Mouse (Mus musculus) ES-E14 (cell line): ENCODE results near the gene Ccnt2. TPM values are rescaled to one million over a fixed set of nuclear protein-coding genes. Genes with fewer than 3 reads are reported as not detected.
A peak's percentile ranks its signal among the peaks of the same experiment; 100 is the strongest.

ENCODE experiments used
- DNase-seq: peaks from one replicate; pipeline ENCODE4 v3.0.0-alpha.2; 2013; ENCODE audit warnings: low read depth, low spot score
- H3K27ac ChIP-seq: 2 replicates; pipeline ENCODE4 v1.5.1; 2012; ENCODE audit warnings: low read depth, mild to moderate bottlenecking, low read length, moderate library complexity, mixed read lengths; ENCODE audit not compliant: poor library complexity, insufficient read depth, severe bottlenecking
- H3K36me3 ChIP-seq: 2 replicates; pipeline ENCODE4 v1.6.1; 2012; ENCODE audit warnings: mild to moderate bottlenecking, low read length, moderate library complexity, mixed read lengths; ENCODE audit not compliant: control insufficient read depth, poor library complexity, insufficient read depth, severe bottlenecking
- H3K4me1 ChIP-seq, 2 experiments: fragments of 150-350 bp in 1 of 2; sonication (generic) in 1 of 2; 2 replicates each; pipeline ENCODE4 v1.6.1; 2012; ENCODE audit warnings: low read length in 2 of 2, mild to moderate bottlenecking in 1 of 2, mixed read lengths in 1 of 2; ENCODE audit not compliant: control insufficient read depth in 2 of 2, insufficient read depth in 2 of 2, poor library complexity in 1 of 2
- H3K4me3 ChIP-seq, 2 experiments: fragments of 150-350 bp in 1 of 2; sonication (generic) in 1 of 2; 2 replicates each; pipeline ENCODE4 v1.5.1; 2012; ENCODE audit warnings: low read length in 2 of 2, low read depth in 1 of 2, mild to moderate bottlenecking in 1 of 2, mixed read lengths in 1 of 2; ENCODE audit not compliant: insufficient read depth in 1 of 2, poor library complexity in 1 of 2, severe bottlenecking in 1 of 2
- H3K9ac ChIP-seq: 2 replicates; pipeline ENCODE4 v1.6.1; 2012; ENCODE audit warnings: low read depth, mild to moderate bottlenecking, low read length, mixed read lengths; ENCODE audit not compliant: poor library complexity, insufficient read depth, severe bottlenecking
- H3K9me3 ChIP-seq: fragments of 150-350 bp; sonication (generic); 2 replicates; pipeline ENCODE4 v1.6.1; 2012; ENCODE audit warnings: low read depth, mild to moderate bottlenecking, low read length; ENCODE audit not compliant: control insufficient read depth, insufficient read depth
- CHD2 ChIP-seq: IDR thresholded peaks from 2 replicates; pipeline ENCODE4 v1.6.1; 2014; ENCODE audit warnings: mild to moderate bottlenecking, low read depth, low read length, inconsistent platforms
- HCFC1 ChIP-seq: IDR thresholded peaks from 2 replicates; pipeline ENCODE4 v1.6.1; 2012; ENCODE audit warnings: low read length, inconsistent platforms, borderline replicate concordance; ENCODE audit not compliant: insufficient read depth
- MAFK ChIP-seq: IDR thresholded peaks from 2 replicates; pipeline ENCODE4 v1.6.1; 2014; ENCODE audit warnings: mild to moderate bottlenecking, low read depth, low read length, inconsistent platforms; ENCODE audit not compliant: insufficient read depth
- ZC3H11A ChIP-seq: IDR thresholded peaks from 2 replicates; pipeline ENCODE4 v1.6.1; 2012; ENCODE audit warnings: low read depth, mild to moderate bottlenecking, inconsistent platforms, low read length, borderline replicate concordance
- ZNF384 ChIP-seq: IDR thresholded peaks from 2 replicates; pipeline ENCODE4 v1.6.1; 2012; ENCODE audit warnings: low read depth, low read length, inconsistent platforms
- in situ Hi-C, 2 experiments: fragments of 600-800 bp; cut with MboI; formaldehyde crosslinking; loops; one replicate each; pipeline ENCODE4 v1.15.1; 2025; ENCODE audit warnings: low sequenced_read_pairs in 2 of 2, inconsistent platforms in 1 of 2; ENCODE audit not compliant: unreplicated experiment in 2 of 2
- total RNA-seq: library from RNA; depleted of rRNA; stranded (reverse); fragments of 300-350 nt; gene quantifications from 2 replicates; pipeline ENCODE4 v1.2.3, GENCODE M21; 2012

Ccnt2 gene
- total RNA-seq, 1 experiment, result 56.6 TPM

GRCm38 (mm10) chr1:127765468-127765867 lies 8.5 kb upstream of the Ccnt2 start:
- no peaks in the 10 kb centered on the region for H3K36me3 ChIP-seq
- no peak overlapping the region for H3K4me3 ChIP-seq
- no peak for TF ChIP-seq HCFC1
- no peak for TF ChIP-seq ZNF384
- no peak for TF ChIP-seq CHD2
- no peak for TF ChIP-seq MAFK
- no peak; the same call in 1 of the 2 replicates for TF ChIP-seq ZC3H11A
- in situ Hi-C loops, result loop anchor here in 1 of 2 experiments (25.0 kb wide), 1 partner anchor 253 kb away; no protein-coding TSS in a partner anchor
- H3K9ac ChIP-seq, result no peak overlapping the region
- H3K9me3 ChIP-seq, result no peaks in the 10 kb centered on the region
- no peak for DNase-seq
- no peaks in the 10 kb centered on the region for H3K4me1 ChIP-seq
- no peak overlapping the region for H3K27ac ChIP-seq

DNA sequence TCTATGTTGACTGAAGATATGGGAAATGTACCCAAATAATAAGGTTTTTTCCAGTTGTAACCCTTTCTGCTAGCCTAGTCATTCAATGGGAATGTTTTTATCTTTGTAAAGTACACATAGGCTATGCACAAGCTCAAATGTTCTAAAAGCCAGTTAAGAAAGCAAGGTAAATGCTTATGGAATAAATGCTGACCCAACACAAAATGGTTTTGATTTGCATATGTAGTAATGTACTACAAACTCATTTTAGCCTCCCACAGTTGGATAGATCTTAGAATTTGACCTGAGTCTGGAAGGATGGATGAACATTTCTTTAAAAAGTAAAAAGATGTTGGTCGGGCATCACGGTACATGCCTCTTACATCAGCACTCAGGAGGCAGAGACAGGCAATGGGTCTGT lies 7.2 kb upstream of the Ccnt2 start:
- no peak overlapping the region for H3K4me3 ChIP-seq
- no peaks in the 10 kb centered on the region for H3K9me3 ChIP-seq
- no peak for DNase-seq
- no peak for TF ChIP-seq ZC3H11A
- no peak for TF ChIP-seq CHD2
- TF ChIP-seq MAFK, result 0 out of 2 replicates have a peak, but pooled peaks have one; percentile 55
- TF ChIP-seq ZNF384, result no peak
- TF ChIP-seq HCFC1, result no peak
- no peak overlapping the region for H3K9ac ChIP-seq
- no peaks in the 10 kb centered on the region; the same call in 1 of the 2 replicates for H3K36me3 ChIP-seq
- no peak overlapping the region for H3K27ac ChIP-seq
- H3K4me1 ChIP-seq, result no peaks in the 10 kb centered on the region
- in situ Hi-C loops, result loop anchor here in 1 of 2 experiments (25.0 kb wide), 1 partner anchor 254 kb away; no protein-coding TSS in a partner anchor

GRCm38 (mm10) chr1:127773198-127773802 lies 664 bp upstream of the Ccnt2 start:
- in situ Hi-C loops, result loop anchor here in 1 of 2 experiments (25.0 kb wide), 1 partner anchor 261 kb away; no protein-coding TSS in a partner anchor
- Histone ChIP-seq H3K36me3 (no peaks in the 10 kb centered on the region; the same call in 1 of the 2 replicates), H3K4me3 (peak overlapping the region; percentile 81 to 99), H3K9ac (peak overlapping the region; percentile 86), H3K27ac (peak overlapping the region; percentile 40; the same call in 1 of the 2 replicates), H3K9me3 (no peaks in the 10 kb centered on the region), H3K4me1 (peaks cover 2 to 5% of the 10 kb centered on the region in 2 experiments; a peak in 2 of 4 replicates)
- DNase-seq, result no peak
- TF ChIP-seq ZC3H11A, result no peak
- TF ChIP-seq ZNF384, result no peak
- TF ChIP-seq CHD2, result no peak
- TF ChIP-seq HCFC1, result no peak
- TF ChIP-seq MAFK, result no peak

GRCm38 (mm10) chr1:127774501-127774880 lies 527 bp downstream of the Ccnt2 start:
- peak overlapping the region; percentile 76 for H3K27ac ChIP-seq
- peak overlapping the region; percentile 92 to 99 for H3K4me3 ChIP-seq
- H3K4me1 ChIP-seq, result peaks cover 2 to 6% of the 10 kb centered on the region in 2 experiments
- DNase-seq, result no peak
- H3K9me3 ChIP-seq, result no peaks in the 10 kb centered on the region
- H3K36me3 ChIP-seq, result no peaks in the 10 kb centered on the region; the same call in 1 of the 2 replicates
- peak overlapping the region; percentile 100 for H3K9ac ChIP-seq
- TF ChIP-seq MAFK (no peak), HCFC1 (no peak), ZC3H11A (no peak), ZNF384 (no peak), CHD2 (no peak)
- in situ Hi-C loops, result loop anchor here in 1 of 2 experiments (25.0 kb wide), 1 partner anchor 262 kb away; no protein-coding TSS in a partner anchor
